Mouse (Mus musculus): ENCODE measurements around the gene Kansl1.

GRCm38 (mm10) chr11:104431807-104432206 lies 36.9 kb downstream of the Kansl1 start:
- TF ChIP-seq POLR2A (IDR thresholded peaks at IDR 0.05; ENCODE audit: borderline replicate concordance, extremely low read depth, insufficient read depth, insufficient read length, poor library complexity, severe bottlenecking) (no peak), CTCF (IDR thresholded peaks at IDR 0.05; ENCODE audit: borderline replicate concordance, extremely low read depth, insufficient read depth, insufficient read length) (no peak)

All from brain, embryonic 14.5 days (tissue).